Mouse (Mus musculus): ENCODE results near the gene Stk35. TPM values are rescaled to one million over a fixed set of nuclear protein-coding genes. Genes with fewer than 3 reads are reported as not detected.

Gene Stk35
- polyA plus RNA-seq, 1 experiment from 2014 or later: 16.7 TPM

DNA sequence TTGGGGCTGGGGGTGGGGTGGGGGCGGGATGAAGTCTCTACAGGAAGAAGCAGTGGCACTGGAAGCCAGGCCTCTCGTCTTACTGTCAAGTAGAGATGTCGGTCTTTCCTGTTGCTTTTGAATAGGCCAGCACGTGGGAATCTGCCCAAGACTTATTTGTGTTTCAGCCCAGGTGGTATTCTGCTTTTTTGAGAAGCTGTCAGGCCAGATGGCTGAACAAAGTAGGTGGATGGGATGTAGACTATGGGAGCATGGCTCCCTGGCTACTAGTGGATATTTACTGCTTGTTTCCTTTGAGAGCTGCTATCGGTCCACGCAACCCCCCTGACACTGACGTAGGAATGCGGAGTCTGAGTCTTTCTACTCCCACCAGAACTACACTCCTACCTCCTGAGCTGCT is 20.7 kb downstream of the Stk35 start:
- Histone ChIP-seq H3K4me1 (ENCODE audit: control insufficient read depth, insufficient read depth, low read length) (no peaks in the 10 kb centered on the region), H3K36me3 (replicated peaks; ENCODE audit: control insufficient read depth, insufficient read depth, low read depth, low read length) (no peaks in the 10 kb centered on the region; the same call in none of the 2 replicates), H3K4me3 (ENCODE audit: low read depth, low read length) (no peak overlapping the region), H3K27ac (replicated peaks; ENCODE audit: low read depth, low read length) (no peak overlapping the region), H3K9ac (replicated peaks; ENCODE audit: low read length) (no peak overlapping the region), H3K27me3 (ENCODE audit: control insufficient read depth, insufficient read depth, low read length) (no peaks in the 10 kb centered on the region), H3K4me2 (ENCODE audit: low read depth, low read length) (no peak overlapping the region), H3K9me3 (replicated peaks; ENCODE audit: control insufficient read depth, low read length) (no peaks in the 10 kb centered on the region)
- ATAC-seq (replicated peaks; ENCODE audit: insufficient number of reproducible peaks, low FRiP score, low TSS enrichment, low read depth) (no peak), DNase-seq (ENCODE audit: low spot score) (no peak)
- WGBS: 73% methylated on average over 8 of the region's 8 CpGs

GRCm38 (mm10) chr2:129821568-129821967 is 21.3 kb downstream of the Stk35 start:
- Histone ChIP-seq H3K9ac (replicated peaks; ENCODE audit: low read length) (no peak overlapping the region), H3K9me3 (replicated peaks; ENCODE audit: control insufficient read depth, low read length) (no peaks in the 10 kb centered on the region), H3K27me3 (ENCODE audit: control insufficient read depth, insufficient read depth, low read length) (no peaks in the 10 kb centered on the region), H3K4me2 (ENCODE audit: low read depth, low read length) (no peak overlapping the region), H3K4me1 (ENCODE audit: control insufficient read depth, insufficient read depth, low read length) (no peaks in the 10 kb centered on the region), H3K27ac (replicated peaks; ENCODE audit: low read depth, low read length) (no peak overlapping the region), H3K36me3 (replicated peaks; ENCODE audit: control insufficient read depth, insufficient read depth, low read depth, low read length) (no peaks in the 10 kb centered on the region; the same call in none of the 2 replicates), H3K4me3 (ENCODE audit: low read depth, low read length) (no peak overlapping the region)
- 87% methylated on average over 5 of the region's 5 CpGs for WGBS
- no peak for DNase-seq (ENCODE audit: low spot score)
- ATAC-seq (replicated peaks; ENCODE audit: insufficient number of reproducible peaks, low FRiP score, low TSS enrichment, low read depth): no peak

GRCm38 (mm10) chr2:129823310-129823709 is 23.0 kb downstream of the Stk35 start:
- Histone ChIP-seq H3K27me3 (ENCODE audit: control insufficient read depth, insufficient read depth, low read length) (no peaks in the 10 kb centered on the region), H3K4me1 (ENCODE audit: control insufficient read depth, insufficient read depth, low read length) (no peaks in the 10 kb centered on the region), H3K9ac (replicated peaks; ENCODE audit: low read length) (no peak overlapping the region), H3K4me3 (ENCODE audit: low read depth, low read length) (no peak overlapping the region), H3K36me3 (replicated peaks; ENCODE audit: control insufficient read depth, insufficient read depth, low read depth, low read length) (no peaks in the 10 kb centered on the region; the same call in none of the 2 replicates), H3K9me3 (replicated peaks; ENCODE audit: control insufficient read depth, low read length) (no peaks in the 10 kb centered on the region), H3K4me2 (ENCODE audit: low read depth, low read length) (no peak overlapping the region), H3K27ac (replicated peaks; ENCODE audit: low read depth, low read length) (no peak overlapping the region)
- DNase-seq (ENCODE audit: low spot score): no peak
- 88% methylated on average over 2 of the region's 2 CpGs for WGBS
- no peak for ATAC-seq (replicated peaks; ENCODE audit: insufficient number of reproducible peaks, low FRiP score, low TSS enrichment, low read depth)

DNA sequence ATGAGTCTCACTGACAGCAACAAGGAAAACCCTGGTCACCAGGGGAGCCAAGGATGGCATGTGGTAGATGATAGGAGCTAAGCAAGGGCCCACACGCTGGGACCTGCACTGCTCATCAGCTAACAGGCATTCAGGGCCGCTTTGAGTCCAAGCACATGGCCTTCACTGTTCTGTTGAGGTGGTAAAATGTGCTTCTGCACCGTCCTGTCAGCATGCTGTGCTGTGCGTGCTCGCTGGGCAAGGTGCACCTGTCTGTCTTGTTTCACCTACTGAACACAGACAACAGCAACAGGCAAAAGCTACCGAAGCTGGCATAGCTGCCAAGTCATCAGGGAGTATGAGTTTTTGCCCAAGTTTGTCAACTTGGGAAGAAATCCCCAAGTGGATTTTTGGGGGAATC is 23.9 kb downstream of the Stk35 start:
- Histone ChIP-seq H3K27ac (replicated peaks; ENCODE audit: low read depth, low read length) (no peak overlapping the region), H3K27me3 (ENCODE audit: control insufficient read depth, insufficient read depth, low read length) (no peaks in the 10 kb centered on the region), H3K36me3 (replicated peaks; ENCODE audit: control insufficient read depth, insufficient read depth, low read depth, low read length) (no peaks in the 10 kb centered on the region; the same call in 1 of the 2 replicates), H3K9me3 (replicated peaks; ENCODE audit: control insufficient read depth, low read length) (no peaks in the 10 kb centered on the region), H3K4me2 (ENCODE audit: low read depth, low read length) (no peak overlapping the region), H3K9ac (replicated peaks; ENCODE audit: low read length) (no peak overlapping the region), H3K4me1 (ENCODE audit: control insufficient read depth, insufficient read depth, low read length) (no peaks in the 10 kb centered on the region), H3K4me3 (ENCODE audit: low read depth, low read length) (no peak overlapping the region)
- ATAC-seq (replicated peaks; ENCODE audit: insufficient number of reproducible peaks, low FRiP score, low TSS enrichment, low read depth) (no peak), DNase-seq (ENCODE audit: low spot score) (no peak)
- WGBS: 91% methylated on average over 6 of the region's 6 CpGs

GRCm38 (mm10) chr2:129826141-129826540 is 25.8 kb downstream of the Stk35 start:
- H3K27ac ChIP-seq (replicated peaks; ENCODE audit: low read depth, low read length): no peak overlapping the region
- no peak overlapping the region for H3K4me2 ChIP-seq (ENCODE audit: low read depth, low read length)
- no peak overlapping the region for H3K4me3 ChIP-seq (ENCODE audit: low read depth, low read length)
- H3K9me3 ChIP-seq (replicated peaks; ENCODE audit: control insufficient read depth, low read length): no peaks in the 10 kb centered on the region
- no peak overlapping the region for H3K9ac ChIP-seq (replicated peaks; ENCODE audit: low read length)
- H3K27me3 ChIP-seq (ENCODE audit: control insufficient read depth, insufficient read depth, low read length): no peaks in the 10 kb centered on the region
- WGBS: 92% methylated on average over 3 of the region's 3 CpGs
- DNase-seq (ENCODE audit: low spot score) (no peak), ATAC-seq (replicated peaks; ENCODE audit: insufficient number of reproducible peaks, low FRiP score, low TSS enrichment, low read depth) (no peak)
- no peaks in the 10 kb centered on the region for H3K4me1 ChIP-seq (ENCODE audit: control insufficient read depth, insufficient read depth, low read length)
- H3K36me3 ChIP-seq (replicated peaks; ENCODE audit: control insufficient read depth, insufficient read depth, low read depth, low read length): no peaks in the 10 kb centered on the region; the same call in 1 of the 2 replicates

DNA sequence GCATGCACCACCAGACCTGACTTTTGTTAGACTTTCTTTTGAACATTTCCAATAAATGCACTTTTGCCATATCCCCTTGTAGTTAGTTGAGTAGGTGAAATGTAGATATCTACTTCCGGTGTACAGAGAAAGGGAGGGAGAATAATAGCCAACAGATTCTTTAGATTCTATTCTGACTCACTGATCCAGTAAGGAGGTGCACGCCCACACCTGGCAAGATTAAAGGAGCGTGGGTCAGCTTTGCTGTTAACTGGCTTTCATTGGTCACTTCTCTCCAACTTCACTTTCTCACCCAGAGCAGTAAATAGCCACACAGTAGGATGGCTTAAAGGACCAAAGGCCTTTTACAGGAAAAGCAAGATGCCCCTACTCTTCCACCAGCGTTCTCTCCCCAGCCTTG is 32.7 kb downstream of the Stk35 start:
- Histone ChIP-seq H3K9ac (replicated peaks; ENCODE audit: low read length) (no peak overlapping the region), H3K4me2 (ENCODE audit: low read depth, low read length) (no peak overlapping the region), H3K36me3 (replicated peaks; ENCODE audit: control insufficient read depth, insufficient read depth, low read depth, low read length) (no peaks in the 10 kb centered on the region; the same call in 1 of the 2 replicates), H3K9me3 (replicated peaks; ENCODE audit: control insufficient read depth, low read length) (no peaks in the 10 kb centered on the region), H3K27me3 (ENCODE audit: control insufficient read depth, insufficient read depth, low read length) (no peaks in the 10 kb centered on the region), H3K27ac (replicated peaks; ENCODE audit: low read depth, low read length) (no peak overlapping the region), H3K4me1 (ENCODE audit: control insufficient read depth, insufficient read depth, low read length) (no peaks in the 10 kb centered on the region), H3K4me3 (ENCODE audit: low read depth, low read length) (no peak overlapping the region)
- DNase-seq (ENCODE audit: low spot score) (no peak), ATAC-seq (replicated peaks; ENCODE audit: insufficient number of reproducible peaks, low FRiP score, low TSS enrichment, low read depth) (no peak)
- WGBS: 87% methylated on average over 4 of the region's 4 CpGs

DNA sequence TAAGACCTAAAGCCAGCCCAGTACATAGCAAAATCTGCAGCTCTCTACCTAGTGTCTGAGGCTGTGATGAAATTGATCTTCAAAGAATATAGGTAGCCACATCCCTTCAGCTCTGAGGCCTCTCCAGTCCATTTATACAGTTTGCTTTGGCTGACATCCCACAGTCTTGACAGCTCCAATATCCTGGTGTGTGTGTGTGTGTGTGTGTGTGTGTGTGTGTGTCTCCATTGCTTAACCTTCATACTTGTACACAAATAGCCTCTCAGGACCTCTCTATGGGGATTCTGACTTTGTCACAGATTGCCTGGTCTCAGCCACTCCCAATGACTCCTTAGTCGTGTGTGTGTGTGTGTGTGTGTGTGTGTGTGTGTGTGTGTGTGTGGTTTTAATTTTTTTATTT is 33.9 kb downstream of the Stk35 start:
- DNase-seq (ENCODE audit: low spot score) (no peak), ATAC-seq (replicated peaks; ENCODE audit: insufficient number of reproducible peaks, low FRiP score, low TSS enrichment, low read depth) (no peak)
- Histone ChIP-seq H3K4me3 (ENCODE audit: low read depth, low read length) (no peak overlapping the region), H3K27me3 (ENCODE audit: control insufficient read depth, insufficient read depth, low read length) (no peaks in the 10 kb centered on the region), H3K9ac (replicated peaks; ENCODE audit: low read length) (no peak overlapping the region), H3K4me2 (ENCODE audit: low read depth, low read length) (no peak overlapping the region), H3K9me3 (replicated peaks; ENCODE audit: control insufficient read depth, low read length) (no peaks in the 10 kb centered on the region), H3K36me3 (replicated peaks; ENCODE audit: control insufficient read depth, insufficient read depth, low read depth, low read length) (no peaks in the 10 kb centered on the region), H3K4me1 (ENCODE audit: control insufficient read depth, insufficient read depth, low read length) (no peaks in the 10 kb centered on the region), H3K27ac (replicated peaks; ENCODE audit: low read depth, low read length) (no peak overlapping the region)
- WGBS: 69% methylated on average over 1 of the region's 1 CpGs

DNA sequence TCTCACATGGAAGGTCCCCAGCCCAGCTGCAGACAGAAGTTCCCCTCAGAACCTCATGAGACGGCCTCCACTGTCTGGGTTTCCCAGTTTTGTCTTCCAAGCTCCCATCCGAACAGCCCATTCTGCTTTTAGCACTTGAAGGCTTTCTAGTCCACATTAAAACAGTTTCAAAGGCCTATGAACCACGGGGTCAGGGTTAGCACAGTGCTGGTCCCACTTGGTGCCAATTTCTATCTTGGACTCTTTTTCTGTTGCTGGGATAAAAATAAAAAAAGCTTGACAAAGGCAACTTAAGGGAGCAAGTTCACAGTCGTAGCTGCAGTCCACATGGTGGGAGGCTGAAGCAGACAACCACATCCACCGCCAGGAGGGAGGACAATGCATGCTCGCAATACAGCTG is 34.6 kb downstream of the Stk35 start:
- Histone ChIP-seq H3K4me1 (ENCODE audit: control insufficient read depth, insufficient read depth, low read length) (no peaks in the 10 kb centered on the region), H3K27ac (replicated peaks; ENCODE audit: low read depth, low read length) (no peak overlapping the region), H3K4me3 (ENCODE audit: low read depth, low read length) (no peak overlapping the region), H3K9me3 (replicated peaks; ENCODE audit: control insufficient read depth, low read length) (no peaks in the 10 kb centered on the region), H3K36me3 (replicated peaks; ENCODE audit: control insufficient read depth, insufficient read depth, low read depth, low read length) (no peaks in the 10 kb centered on the region), H3K4me2 (ENCODE audit: low read depth, low read length) (no peak overlapping the region), H3K27me3 (ENCODE audit: control insufficient read depth, insufficient read depth, low read length) (no peaks in the 10 kb centered on the region), H3K9ac (replicated peaks; ENCODE audit: low read length) (no peak overlapping the region)
- ATAC-seq (replicated peaks; ENCODE audit: insufficient number of reproducible peaks, low FRiP score, low TSS enrichment, low read depth) (no peak), DNase-seq (ENCODE audit: low spot score) (no peak)
- WGBS: 82% methylated on average over 6 of the region's 6 CpGs

All from embryonic facial prominence, embryonic 11.5 days (tissue).